Mouse (Mus musculus): Measurements from ENCODE around the gene Auts2. TPM values are rescaled to one million over a fixed set of nuclear protein-coding genes. Genes with fewer than 3 reads are reported as not detected.

The Auts2 gene
- polyA plus RNA-seq, 1 experiment from 2014 or later = 94.8 TPM

- Histone ChIP-seq H3K9me3 (no peaks in the 10 kb centered on the region), H3K4me2 (no peak overlapping the region), H3K27me3 (no peaks in the 10 kb centered on the region; the same call in 1 of the 2 replicates), H3K36me3 (replicated peaks) (no peaks in the 10 kb centered on the region), H3K4me3 (replicated peaks) (no peak overlapping the region), H3K4me1 (peaks cover 53% of the 10 kb centered on the region), H3K9ac (no peak overlapping the region), H3K27ac (no peak overlapping the region)
- WGBS = 91% methylated on average over 8 of the region's 8 CpGs
- ATAC-seq (ENCODE audit: low FRiP score) = no peak
These were observed 105.7 kb downstream of the Auts2 start for GRCm38 (mm10) chr5:132437478-132437877.

DNA sequence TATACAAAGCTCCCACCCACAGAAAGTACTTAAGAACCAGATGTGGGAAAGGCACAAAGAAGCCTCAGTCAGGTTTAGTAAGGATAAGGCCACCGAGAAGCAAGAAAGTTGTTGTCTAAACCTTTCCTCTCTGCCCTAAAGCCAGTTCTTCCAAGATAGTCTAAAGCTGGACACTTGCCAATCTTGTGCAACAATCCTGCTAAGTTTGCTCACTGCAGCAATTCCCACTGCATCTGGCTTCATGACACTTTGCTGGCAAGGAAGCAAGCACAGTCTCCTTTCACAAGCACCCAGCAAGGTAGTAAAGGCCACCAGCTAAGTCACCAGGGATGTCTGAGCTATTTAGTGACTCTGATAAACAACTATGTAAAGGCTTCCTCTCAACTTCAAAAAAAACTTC, 106.2 kb downstream of the Auts2 start:
- H3K4me2 ChIP-seq = no peak overlapping the region
- H3K9me3 ChIP-seq = no peaks in the 10 kb centered on the region
- no peak for ATAC-seq (ENCODE audit: low FRiP score)
- no peak overlapping the region for H3K9ac ChIP-seq
- H3K27ac ChIP-seq = no peak overlapping the region
- H3K4me3 ChIP-seq (replicated peaks) = no peak overlapping the region
- H3K36me3 ChIP-seq (replicated peaks) = no peaks in the 10 kb centered on the region
- 81% methylated on average over 1 of the region's 1 CpGs for WGBS
- H3K4me1 ChIP-seq = peaks cover 49% of the 10 kb centered on the region
- H3K27me3 ChIP-seq = no peaks in the 10 kb centered on the region; the same call in 1 of the 2 replicates

- Histone ChIP-seq H3K4me2 (no peak overlapping the region), H3K9ac (no peak overlapping the region), H3K27me3 (no peaks in the 10 kb centered on the region; the same call in 1 of the 2 replicates), H3K27ac (no peak overlapping the region), H3K4me3 (replicated peaks) (no peak overlapping the region), H3K9me3 (no peaks in the 10 kb centered on the region), H3K36me3 (replicated peaks) (no peaks in the 10 kb centered on the region), H3K4me1 (peaks cover 48% of the 10 kb centered on the region)
- WGBS = 94% methylated on average over 2 of the region's 2 CpGs
- ATAC-seq (ENCODE audit: low FRiP score) = no peak
These were observed 106.7 kb downstream of the Auts2 start for GRCm38 (mm10) chr5:132436473-132436872.

DNA sequence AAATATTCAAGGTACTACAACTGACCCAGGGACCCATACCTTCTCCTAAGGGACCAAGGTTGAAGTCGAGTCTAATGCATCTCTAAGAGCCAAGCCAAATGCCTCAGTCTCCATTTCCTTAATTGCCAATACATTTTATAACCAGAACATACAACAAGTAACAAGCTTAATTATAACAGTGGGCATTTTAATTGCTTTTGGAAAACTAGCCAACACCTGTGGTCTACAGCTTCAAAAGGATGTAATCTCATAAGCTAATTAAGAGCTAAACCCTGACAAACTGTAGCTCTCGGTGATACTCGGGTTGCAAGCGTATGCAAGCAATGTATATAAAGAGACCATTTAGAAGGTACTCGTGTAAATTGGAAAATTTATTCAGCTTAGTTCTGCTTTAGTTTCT, 107.7 kb downstream of the Auts2 start:
- 49% methylated on average over 5 of the region's 5 CpGs for WGBS
- H3K9ac ChIP-seq = no peak overlapping the region
- no peaks in the 10 kb centered on the region for H3K36me3 ChIP-seq (replicated peaks)
- no peaks in the 10 kb centered on the region; the same call in 1 of the 2 replicates for H3K27me3 ChIP-seq
- H3K4me3 ChIP-seq (replicated peaks) = no peak overlapping the region
- peaks cover 42% of the 10 kb centered on the region for H3K4me1 ChIP-seq
- no peak for ATAC-seq (ENCODE audit: low FRiP score)
- H3K9me3 ChIP-seq = no peaks in the 10 kb centered on the region
- H3K27ac ChIP-seq = no peak overlapping the region
- no peak overlapping the region for H3K4me2 ChIP-seq

- H3K9ac ChIP-seq = no peak overlapping the region
- 85% methylated on average over 6 of the region's 6 CpGs for WGBS
- H3K4me3 ChIP-seq (replicated peaks) = no peak overlapping the region
- ATAC-seq (ENCODE audit: low FRiP score) = no peak
- H3K27ac ChIP-seq = no peak overlapping the region
- no peaks in the 10 kb centered on the region; the same call in 1 of the 2 replicates for H3K27me3 ChIP-seq
- no peak overlapping the region for H3K4me2 ChIP-seq
- no peaks in the 10 kb centered on the region for H3K36me3 ChIP-seq (replicated peaks)
- H3K4me1 ChIP-seq = peaks cover 41% of the 10 kb centered on the region
- H3K9me3 ChIP-seq = no peaks in the 10 kb centered on the region
These were observed 109.6 kb downstream of the Auts2 start for GRCm38 (mm10) chr5:132433377-132434115.

GRCm38 (mm10) chr5:132429363-132429762, 113.8 kb downstream of the Auts2 start:
- no peaks in the 10 kb centered on the region for H3K27me3 ChIP-seq
- no peak overlapping the region for H3K4me3 ChIP-seq (replicated peaks)
- ATAC-seq (ENCODE audit: low FRiP score) = 0 out of 2 replicates have a peak, but pooled peaks have one; percentile 11
- H3K9ac ChIP-seq = no peak overlapping the region
- H3K4me2 ChIP-seq = no peak overlapping the region
- no peaks in the 10 kb centered on the region for H3K9me3 ChIP-seq
- H3K36me3 ChIP-seq (replicated peaks) = no peaks in the 10 kb centered on the region
- H3K27ac ChIP-seq = no peak overlapping the region
- WGBS = 62% methylated on average over 3 of the region's 3 CpGs
- peaks cover 17% of the 10 kb centered on the region for H3K4me1 ChIP-seq

DNA sequence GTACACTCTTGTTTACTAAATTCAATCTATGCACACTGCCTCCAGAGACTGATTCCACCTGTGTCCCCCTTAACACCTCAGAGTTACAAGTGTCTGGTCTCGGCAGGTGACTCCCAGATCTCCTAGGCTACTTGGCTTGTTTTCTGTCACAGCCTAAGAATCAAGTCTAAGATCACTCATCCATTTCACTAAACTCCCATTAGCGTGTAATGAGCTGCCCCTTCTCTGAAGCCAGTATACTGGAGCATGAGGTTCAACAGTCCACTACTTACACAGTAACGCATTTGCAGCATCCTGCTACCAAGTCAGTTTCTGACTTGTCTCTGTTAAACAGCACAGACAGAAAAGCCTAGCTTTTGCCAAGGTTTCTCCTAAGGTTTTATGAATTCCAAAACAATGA, 116.8 kb downstream of the Auts2 start:
- no peak for ATAC-seq (ENCODE audit: low FRiP score)
- Histone ChIP-seq H3K27me3 (no peaks in the 10 kb centered on the region), H3K4me1 (peaks cover 11% of the 10 kb centered on the region; the same call in 1 of the 2 replicates), H3K36me3 (replicated peaks) (no peaks in the 10 kb centered on the region), H3K4me2 (no peak overlapping the region), H3K9me3 (no peaks in the 10 kb centered on the region), H3K9ac (no peak overlapping the region), H3K27ac (no peak overlapping the region), H3K4me3 (replicated peaks) (no peak overlapping the region)
- 83% methylated on average over 3 of the region's 3 CpGs for WGBS

DNA sequence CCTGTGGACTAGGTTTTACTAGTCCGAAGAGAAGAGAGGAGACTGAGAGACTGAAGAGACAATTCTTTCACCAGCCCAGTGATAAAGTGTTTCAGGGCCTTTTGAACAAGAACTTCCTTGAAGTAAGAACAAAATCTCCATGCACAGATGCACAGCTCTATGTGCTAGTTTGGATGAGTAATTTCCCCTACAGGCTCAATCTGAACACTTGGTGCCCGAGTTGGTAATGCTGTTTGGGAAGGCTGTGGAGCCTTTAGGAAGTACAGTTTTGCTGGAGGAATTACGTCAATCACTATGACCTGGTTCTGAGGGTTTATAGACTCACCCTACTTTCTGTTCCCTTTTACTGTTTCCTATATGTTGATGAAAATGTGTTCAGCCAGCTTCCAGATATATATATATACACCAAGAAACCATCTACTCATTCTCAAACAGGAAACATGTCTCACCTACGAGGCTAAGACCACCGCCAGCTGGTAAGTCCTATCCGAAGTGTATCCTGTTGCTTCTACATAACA, 117.3 kb downstream of the Auts2 start:
- no peak overlapping the region for H3K27ac ChIP-seq
- 93% methylated on average over 6 of the region's 6 CpGs for WGBS
- no peak for ATAC-seq (ENCODE audit: low FRiP score)
- H3K36me3 ChIP-seq (replicated peaks) = no peaks in the 10 kb centered on the region
- H3K4me3 ChIP-seq (replicated peaks) = no peak overlapping the region
- H3K9me3 ChIP-seq = no peaks in the 10 kb centered on the region
- no peak overlapping the region for H3K4me2 ChIP-seq
- peaks cover 11% of the 10 kb centered on the region; the same call in 1 of the 2 replicates for H3K4me1 ChIP-seq
- H3K9ac ChIP-seq = no peak overlapping the region
- no peaks in the 10 kb centered on the region for H3K27me3 ChIP-seq

GRCm38 (mm10) chr5:132410338-132410852, 132.7 kb downstream of the Auts2 start:
- Histone ChIP-seq H3K36me3 (replicated peaks) (no peaks in the 10 kb centered on the region), H3K4me1 (peaks cover 36% of the 10 kb centered on the region), H3K27me3 (no peaks in the 10 kb centered on the region), H3K4me2 (0 out of 2 replicates have a peak overlapping the region, but pooled peaks have one; percentile 4), H3K9ac (no peak overlapping the region), H3K9me3 (no peaks in the 10 kb centered on the region), H3K4me3 (replicated peaks) (no peak overlapping the region), H3K27ac (peak overlapping the region; percentile 66)
- peak; percentile 30; the same call in 1 of the 2 replicates for ATAC-seq (ENCODE audit: low FRiP score)
- WGBS = 28% methylated on average over 4 of the region's 4 CpGs

DNA sequence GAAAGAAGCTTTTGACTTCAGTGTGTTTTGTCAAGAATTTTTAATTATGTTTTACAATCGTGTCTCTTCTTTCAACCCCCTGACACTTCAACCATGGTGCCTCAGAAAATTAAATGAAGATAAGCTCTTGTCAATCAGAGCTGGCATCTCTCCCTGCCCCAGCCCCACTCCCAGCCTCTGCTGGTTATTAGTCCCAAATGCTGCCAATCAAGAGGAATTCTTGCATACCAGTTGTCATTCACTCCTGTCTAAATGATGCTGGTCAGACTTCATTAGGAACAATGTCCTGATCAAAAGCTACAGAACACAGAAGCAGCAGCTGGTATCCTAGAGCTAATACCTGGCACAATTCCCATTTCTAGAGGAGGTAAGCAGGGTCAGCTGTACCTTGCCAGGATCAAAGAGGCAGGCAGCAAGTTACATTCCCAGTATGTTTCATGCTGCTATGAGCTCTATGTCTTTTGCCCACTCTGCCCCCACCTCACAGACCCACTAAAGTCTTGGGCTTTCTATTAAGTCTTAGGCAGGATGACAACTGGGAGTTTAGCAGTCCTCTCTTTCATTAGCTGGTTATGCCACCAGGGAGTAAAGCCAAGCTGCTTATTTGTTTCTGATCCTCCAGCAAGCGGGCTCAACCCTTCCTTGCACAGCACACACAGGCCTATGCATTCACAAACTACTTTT, 134.1 kb downstream of the Auts2 start:
- no peaks in the 10 kb centered on the region for H3K36me3 ChIP-seq (replicated peaks)
- no peak overlapping the region for H3K4me2 ChIP-seq
- no peaks in the 10 kb centered on the region for H3K27me3 ChIP-seq
- 0 out of 2 replicates have a peak, but pooled peaks have one; percentile 41 for ATAC-seq (ENCODE audit: low FRiP score)
- H3K27ac ChIP-seq = 0 out of 2 replicates have a peak overlapping the region, but pooled peaks have one; percentile 19
- H3K9ac ChIP-seq = no peak overlapping the region
- peaks cover 39% of the 10 kb centered on the region for H3K4me1 ChIP-seq
- WGBS = 11% methylated on average over 2 of the region's 2 CpGs
- no peaks in the 10 kb centered on the region for H3K9me3 ChIP-seq
- H3K4me3 ChIP-seq (replicated peaks) = no peak overlapping the region

DNA sequence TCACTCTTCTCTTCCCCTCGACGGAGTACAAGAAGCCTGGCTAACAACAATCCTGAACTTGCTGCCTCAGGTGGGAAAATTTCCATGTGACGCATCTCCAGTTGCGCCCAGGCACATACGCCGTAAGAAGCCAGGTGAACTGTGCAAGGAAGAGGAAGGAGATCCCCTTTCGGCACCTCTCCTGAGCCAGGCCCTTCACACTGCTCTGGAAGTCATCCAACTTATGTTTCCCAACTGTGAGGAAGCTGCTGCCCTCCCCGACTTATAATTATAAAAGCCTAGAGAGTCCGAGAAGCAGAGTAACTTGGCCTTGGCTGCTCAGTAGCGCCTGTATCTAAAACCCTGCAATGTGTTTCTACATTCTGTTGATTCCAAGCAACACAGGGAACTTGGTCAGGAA, 142.6 kb downstream of the Auts2 start:
- Histone ChIP-seq H3K9ac (no peak overlapping the region), H3K27ac (no peak overlapping the region), H3K9me3 (no peaks in the 10 kb centered on the region), H3K27me3 (no peaks in the 10 kb centered on the region; the same call in 1 of the 2 replicates), H3K4me1 (peaks cover 60% of the 10 kb centered on the region), H3K4me3 (replicated peaks) (no peak overlapping the region), H3K4me2 (no peak overlapping the region), H3K36me3 (replicated peaks) (no peaks in the 10 kb centered on the region)
- ATAC-seq (ENCODE audit: low FRiP score) = no peak
- WGBS = 83% methylated on average over 10 of the region's 10 CpGs

DNA sequence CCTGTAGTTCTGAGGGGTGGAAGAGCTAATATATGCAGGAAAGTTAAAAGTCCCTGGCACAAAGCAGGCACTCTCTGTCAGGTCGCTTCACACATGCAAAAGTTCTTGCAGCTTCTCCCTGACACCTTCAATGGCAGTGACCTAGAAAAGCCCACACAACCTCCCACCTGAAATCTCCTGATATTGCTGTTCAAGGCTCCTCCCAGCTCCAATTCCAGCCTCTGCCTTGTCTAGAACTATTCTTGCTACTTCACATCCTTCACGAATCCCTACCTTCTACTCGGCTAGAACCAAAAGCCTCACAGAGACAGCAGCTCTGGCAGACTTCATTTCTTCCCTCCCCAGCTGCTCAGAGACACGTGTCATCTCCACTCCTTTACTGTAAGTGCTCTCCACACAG, 143.7 kb downstream of the Auts2 start:
- Histone ChIP-seq H3K27ac (no peak overlapping the region), H3K4me2 (no peak overlapping the region), H3K27me3 (no peaks in the 10 kb centered on the region; the same call in 1 of the 2 replicates), H3K4me3 (replicated peaks) (no peak overlapping the region), H3K4me1 (peaks cover 68% of the 10 kb centered on the region), H3K36me3 (replicated peaks) (no peaks in the 10 kb centered on the region), H3K9ac (no peak overlapping the region), H3K9me3 (no peaks in the 10 kb centered on the region)
- ATAC-seq (ENCODE audit: low FRiP score) = no peak
- 41% methylated on average over 4 of the region's 4 CpGs for WGBS

All from forebrain, embryonic 12.5 days (tissue).